Mouse (Mus musculus) limb, embryonic 15.5 days (tissue): ENCODE measurements around the gene Olfr412. TPM values are rescaled to one million over a fixed set of nuclear protein-coding genes. Genes with fewer than 3 reads are reported as not detected.

ENCODE experiments used
- ATAC-seq: fragments of 200-750 bp; cut with Nextera tagmentation; 2 replicates; pipeline ENCODE4 v1.8.0; 2017; ENCODE audit warnings: low read depth, moderate TSS enrichment; ENCODE audit not compliant: insufficient number of reproducible peaks, low FRiP score, low TSS enrichment
- H3K27ac ChIP-seq: fragments of 300-500 bp; sonication (generic); 2 replicates; pipeline ENCODE4 v1.5.1; 2015; ENCODE audit warnings: moderate library complexity, mild to moderate bottlenecking, inconsistent platforms
- H3K27me3 ChIP-seq: fragments of 300-500 bp; sonication (generic); 2 replicates; pipeline ENCODE4 v1.6.1; 2015; ENCODE audit warnings: inconsistent platforms
- H3K36me3 ChIP-seq: fragments of 300-500 bp; sonication (generic); 2 replicates; pipeline ENCODE4 v1.6.1; 2015; ENCODE audit warnings: inconsistent platforms
- H3K4me1 ChIP-seq: fragments of 300-500 bp; sonication (generic); 2 replicates; pipeline ENCODE4 v1.6.1; 2015; ENCODE audit warnings: inconsistent platforms
- H3K4me2 ChIP-seq: fragments of 300-500 bp; sonication (generic); 2 replicates; pipeline ENCODE4 v1.6.1; 2015; ENCODE audit warnings: mild to moderate bottlenecking, inconsistent platforms
- H3K4me3 ChIP-seq: fragments of 300-500 bp; sonication (generic); 2 replicates; pipeline ENCODE4 v1.5.1; 2015; ENCODE audit warnings: mild to moderate bottlenecking, inconsistent platforms
- H3K9ac ChIP-seq: fragments of 300-500 bp; sonication (generic); 2 replicates; pipeline ENCODE4 v1.6.1; 2015; ENCODE audit warnings: inconsistent platforms
- H3K9me3 ChIP-seq: fragments of 300-500 bp; sonication (generic); 2 replicates; pipeline ENCODE4 v1.6.1; 2016; ENCODE audit warnings: inconsistent platforms
- WGBS: fragments of 180-500 bp; shearing (Covaris S2); methylation state at CpG from one replicate; pipeline ENCODE4 v1.1.7; 2015; 5-methylcytosine and 5-hydroxymethylcytosine counted together
- polyA plus RNA-seq: library from polyadenylated mRNA; unstranded; fragments of >200 nt; fragmentation: Nextera tagmentation; extraction: Ambion mirVana; gene quantifications from 2 replicates; pipeline ENCODE4 v1.2.1, GENCODE M21; 2015

Gene Olfr412
- polyA plus RNA-seq, result not detected in 2 replicates

GRCm38 (mm10) chr11:74361769-74362168 lies at the start of gene Olfr412:
Gene Olfr412, plus strand, starts transcription at chr11:74362069.
- WGBS, result 66% methylated on average over 1 of the region's 1 CpGs
- Histone ChIP-seq H3K9ac (no peak within 1 kb of the TSS), H3K4me1 (no peaks in the 10 kb centered on the region), H3K9me3 (no peaks in the 10 kb centered on the region), H3K36me3 (no peaks in the 10 kb centered on the region), H3K4me2 (no peak within 1 kb of the TSS), H3K4me3 (no peak within 1 kb of the TSS), H3K27ac (no peak within 1 kb of the TSS), H3K27me3 (no peaks in the 10 kb centered on the region)
- ATAC-seq, result no peak

- Histone ChIP-seq H3K36me3 (no peaks in the 10 kb centered on the region), H3K27ac (no peak overlapping the region), H3K4me3 (no peak overlapping the region), H3K4me2 (no peak overlapping the region), H3K9ac (no peak overlapping the region), H3K9me3 (no peaks in the 10 kb centered on the region), H3K27me3 (no peaks in the 10 kb centered on the region), H3K4me1 (no peaks in the 10 kb centered on the region)
- no peak for ATAC-seq
- WGBS, result 74% methylated on average over 2 of the region's 2 CpGs
These were observed 35.8 kb upstream of the Olfr412 start for GRCm38 (mm10) chr11:74326044-74326443.

- no peaks in the 10 kb centered on the region for H3K36me3 ChIP-seq
- ATAC-seq, result no peak
These were observed 33.1 kb upstream of the Olfr412 start for GRCm38 (mm10) chr11:74328781-74329180.

GRCm38 (mm10) chr11:74337931-74338330 lies 23.9 kb upstream of the Olfr412 start, which contains the start of gene Olfr410:
Gene Olfr410, minus strand, starts transcription at chr11:74338031.
- H3K36me3 ChIP-seq, result no peaks in the 10 kb centered on the region
- no peaks in the 10 kb centered on the region for H3K4me1 ChIP-seq
- H3K9ac ChIP-seq, result no peak within 1 kb of the TSS
- no peak for ATAC-seq
- H3K27ac ChIP-seq, result no peak within 1 kb of the TSS
- no peaks in the 10 kb centered on the region for H3K9me3 ChIP-seq
- H3K4me2 ChIP-seq, result no peak within 1 kb of the TSS
- 77% methylated on average over 6 of the region's 6 CpGs for WGBS
- H3K27me3 ChIP-seq, result no peaks in the 10 kb centered on the region
- no peak within 1 kb of the TSS for H3K4me3 ChIP-seq

More at GRCm38 (mm10) chr11:74328781-74329180, 33.1 kb upstream of the Olfr412 start:
- H3K4me3 ChIP-seq, result no peak overlapping the region
- H3K27ac ChIP-seq, result no peak overlapping the region
- H3K9ac ChIP-seq, result no peak overlapping the region
- H3K4me2 ChIP-seq, result no peak overlapping the region
- H3K9me3 ChIP-seq, result no peaks in the 10 kb centered on the region
- no peaks in the 10 kb centered on the region for H3K4me1 ChIP-seq
- no peaks in the 10 kb centered on the region for H3K27me3 ChIP-seq

GRCm38 (mm10) chr11:74352550-74352949 lies 9.3 kb upstream of the Olfr412 start, which contains the start of gene Olfr411:
Gene Olfr411, minus strand, starts transcription at chr11:74352650.
- Histone ChIP-seq H3K4me2 (no peak within 1 kb of the TSS), H3K27ac (no peak within 1 kb of the TSS), H3K9ac (no peak within 1 kb of the TSS), H3K36me3 (no peaks in the 10 kb centered on the region), H3K9me3 (no peaks in the 10 kb centered on the region), H3K4me1 (no peaks in the 10 kb centered on the region), H3K4me3 (no peak within 1 kb of the TSS), H3K27me3 (no peaks in the 10 kb centered on the region)
- WGBS, result 78% methylated on average over 3 of the region's 3 CpGs
- ATAC-seq, result no peak

GRCm38 (mm10) chr11:74371393-74372100 lies 9.7 kb downstream of the Olfr412 start:
- Histone ChIP-seq H3K9me3 (no peaks in the 10 kb centered on the region), H3K4me3 (no peak overlapping the region), H3K27me3 (peaks cover 7% of the 10 kb centered on the region; the same call in 1 of the 2 replicates), H3K9ac (no peak overlapping the region), H3K4me1 (no peaks in the 10 kb centered on the region), H3K27ac (no peak overlapping the region), H3K4me2 (no peak overlapping the region), H3K36me3 (no peaks in the 10 kb centered on the region)
- WGBS, result 14% methylated on average over 22 of the region's 22 CpGs
- ATAC-seq, result no peak

GRCm38 (mm10) chr11:74376847-74377246 lies 15.0 kb downstream of the Olfr412 start:
- Histone ChIP-seq H3K9me3 (no peaks in the 10 kb centered on the region), H3K27me3 (no peaks in the 10 kb centered on the region), H3K4me2 (no peak overlapping the region), H3K36me3 (no peaks in the 10 kb centered on the region), H3K4me1 (no peaks in the 10 kb centered on the region), H3K27ac (no peak overlapping the region), H3K4me3 (no peak overlapping the region), H3K9ac (no peak overlapping the region)
- WGBS, result 56% methylated on average over 3 of the region's 3 CpGs
- ATAC-seq, result no peak

- WGBS, result 55% methylated on average over 4 of the region's 4 CpGs
- no peaks in the 10 kb centered on the region for H3K9me3 ChIP-seq
- H3K27ac ChIP-seq, result no peak overlapping the region
- H3K4me2 ChIP-seq, result no peak overlapping the region
- no peak overlapping the region for H3K4me3 ChIP-seq
- no peaks in the 10 kb centered on the region for H3K36me3 ChIP-seq
- no peaks in the 10 kb centered on the region for H3K4me1 ChIP-seq
- no peaks in the 10 kb centered on the region for H3K27me3 ChIP-seq
- H3K9ac ChIP-seq, result no peak overlapping the region
- ATAC-seq, result no peak
These were observed 17.5 kb downstream of the Olfr412 start for GRCm38 (mm10) chr11:74379166-74379873.

- ATAC-seq, result no peak
- Histone ChIP-seq H3K9ac (no peak overlapping the region), H3K4me2 (no peak overlapping the region), H3K27ac (no peak overlapping the region), H3K4me1 (peaks cover 4% of the 10 kb centered on the region; the same call in 1 of the 2 replicates), H3K27me3 (no peaks in the 10 kb centered on the region), H3K4me3 (no peak overlapping the region), H3K36me3 (no peaks in the 10 kb centered on the region), H3K9me3 (no peaks in the 10 kb centered on the region)
- 69% methylated on average over 9 of the region's 9 CpGs for WGBS
These were observed 23.8 kb downstream of the Olfr412 start for GRCm38 (mm10) chr11:74385674-74386073.

GRCm38 (mm10) chr11:74387203-74387602 lies 25.3 kb downstream of the Olfr412 start:
- Histone ChIP-seq H3K4me2 (no peak overlapping the region), H3K4me3 (no peak overlapping the region), H3K36me3 (no peaks in the 10 kb centered on the region), H3K27ac (no peak overlapping the region), H3K27me3 (no peaks in the 10 kb centered on the region), H3K9me3 (no peaks in the 10 kb centered on the region), H3K4me1 (peaks cover 4% of the 10 kb centered on the region; the same call in 1 of the 2 replicates), H3K9ac (no peak overlapping the region)
- ATAC-seq, result no peak
- 75% methylated on average over 5 of the region's 5 CpGs for WGBS

- H3K4me3 ChIP-seq, result no peak overlapping the region
- no peaks in the 10 kb centered on the region for H3K9me3 ChIP-seq
- no peaks in the 10 kb centered on the region for H3K4me1 ChIP-seq
- 82% methylated on average over 11 of the region's 11 CpGs for WGBS
- no peaks in the 10 kb centered on the region for H3K27me3 ChIP-seq
- H3K4me2 ChIP-seq, result no peak overlapping the region
- ATAC-seq, result no peak
- no peaks in the 10 kb centered on the region for H3K36me3 ChIP-seq
- H3K9ac ChIP-seq, result no peak overlapping the region
- H3K27ac ChIP-seq, result no peak overlapping the region
These were observed 30.0 kb downstream of the Olfr412 start for GRCm38 (mm10) chr11:74391899-74392298.

- WGBS, result 79% methylated on average over 6 of the region's 6 CpGs
- no peak overlapping the region for H3K27ac ChIP-seq
- H3K9ac ChIP-seq, result no peak overlapping the region
- H3K4me1 ChIP-seq, result no peaks in the 10 kb centered on the region
- no peak for ATAC-seq
- no peak overlapping the region for H3K4me2 ChIP-seq
- H3K36me3 ChIP-seq, result no peaks in the 10 kb centered on the region
- H3K9me3 ChIP-seq, result no peaks in the 10 kb centered on the region
- no peaks in the 10 kb centered on the region for H3K27me3 ChIP-seq
- no peak overlapping the region for H3K4me3 ChIP-seq
These were observed 31.0 kb downstream of the Olfr412 start for GRCm38 (mm10) chr11:74392903-74393302.
